Mouse (Mus musculus) skeletal muscle tissue, adult 2 months (tissue): Measurements from ENCODE around the gene Kdm2b.

Experiments used
- DNase-seq: peaks from one replicate; pipeline ENCODE4 v3.0.0-alpha.2; 2012; ENCODE audit warnings: low read depth, low spot score

The Kdm2b gene

GRCm38 (mm10) chr5:122927703-122928102, 61.9 kb downstream of the Kdm2b start:
- no peak for DNase-seq

GRCm38 (mm10) chr5:122927092-122927491, 62.5 kb downstream of the Kdm2b start:
- no peak for DNase-seq

GRCm38 (mm10) chr5:122926341-122926740, 63.3 kb downstream of the Kdm2b start:
- no peak for DNase-seq

DNA sequence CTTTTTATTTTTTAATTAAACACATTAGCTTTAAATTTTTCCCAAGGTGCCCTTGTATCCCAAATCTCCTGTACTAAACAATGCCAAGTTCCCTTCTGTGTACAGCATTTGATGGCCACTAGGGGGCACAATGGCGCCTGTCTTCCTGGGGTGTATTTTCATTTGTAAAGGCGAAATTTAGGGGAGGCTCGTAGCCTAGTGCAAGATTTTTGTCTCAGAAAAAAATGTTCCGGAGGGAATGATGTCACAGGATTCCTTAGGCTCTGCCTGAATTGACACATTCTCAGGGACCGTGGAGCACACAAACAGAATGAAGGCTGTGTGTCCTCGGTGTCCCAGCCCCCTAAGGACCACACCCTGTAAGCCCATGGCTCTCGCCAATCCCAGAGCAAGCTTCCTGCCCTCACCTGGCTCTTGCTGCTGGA, 64.1 kb downstream of the Kdm2b start:
- DNase-seq = peak; percentile 54

DNA sequence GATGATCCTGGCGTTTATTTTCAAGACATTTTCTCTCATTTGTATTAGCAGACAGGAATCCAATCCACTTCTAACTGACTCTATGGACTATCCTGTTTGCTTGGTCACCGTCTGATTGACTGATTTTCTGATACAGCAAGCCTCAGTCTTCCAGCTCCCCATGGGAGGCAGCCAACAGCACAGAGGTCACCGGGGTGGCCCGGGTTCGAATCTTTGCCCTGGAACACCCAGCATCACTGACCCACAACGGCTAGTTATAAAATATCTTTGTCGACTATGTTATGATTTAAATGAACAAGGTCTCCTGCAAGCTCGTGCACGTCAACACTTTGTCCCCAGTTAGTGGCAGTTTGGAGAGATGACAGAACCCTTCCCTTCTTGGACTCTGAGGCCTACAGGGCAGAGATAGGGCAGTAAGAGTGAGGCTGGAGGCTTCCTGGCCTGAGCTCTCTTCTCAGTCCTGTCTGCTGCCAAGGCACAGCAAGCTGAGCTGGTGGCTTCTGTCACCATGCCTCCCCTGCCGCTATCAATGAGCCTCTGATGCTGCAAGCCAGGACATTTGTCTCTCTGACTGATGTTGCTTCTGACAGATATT, 65.7 kb downstream of the Kdm2b start:
- peak; percentile 17 for DNase-seq

DNA sequence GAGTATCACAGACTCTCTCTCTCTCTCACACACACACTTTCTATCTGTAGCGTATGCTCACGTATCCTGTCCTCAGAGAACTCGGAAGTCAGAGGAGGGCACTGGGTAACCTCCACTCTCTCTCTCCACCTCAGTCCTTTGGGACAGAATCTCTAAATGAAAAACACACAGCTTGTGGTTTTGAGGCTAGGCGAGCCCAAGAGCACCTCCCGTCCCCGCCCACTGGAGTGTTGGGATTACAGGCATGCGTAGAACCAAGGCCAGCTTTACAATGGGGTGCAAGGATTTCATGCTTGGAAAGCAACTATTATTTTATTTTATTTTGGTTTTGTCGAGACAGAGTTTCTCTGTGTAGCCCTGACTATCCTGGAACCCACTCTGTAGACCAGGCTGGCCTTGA, 67.7 kb downstream of the Kdm2b start:
- DNase-seq = no peak

DNA sequence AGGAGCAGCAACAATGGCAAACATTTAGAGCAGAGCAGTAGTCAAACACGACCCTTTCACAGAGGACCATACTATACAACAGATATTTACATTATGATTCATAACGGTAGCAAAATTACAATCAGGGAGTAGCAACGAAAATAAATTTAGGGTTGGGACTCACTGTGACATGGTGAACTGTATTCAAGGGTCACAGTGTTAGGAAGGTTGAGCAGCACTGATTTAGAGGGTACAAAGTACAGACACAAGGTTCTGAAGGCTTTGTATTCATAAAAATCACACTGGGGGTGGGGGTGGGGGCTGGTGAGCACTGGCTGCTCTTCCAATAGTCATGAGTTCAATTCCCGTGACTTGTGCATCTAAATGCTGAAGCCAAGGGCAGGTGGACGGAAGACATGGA, 69.1 kb downstream of the Kdm2b start:
- no peak for DNase-seq

- DNase-seq = no peak
Observed at GRCm38 (mm10) chr5:122917982-122918711, 71.5 kb downstream of the Kdm2b start.

- no peak for DNase-seq
Observed at GRCm38 (mm10) chr5:122916147-122916546, 73.5 kb downstream of the Kdm2b start.

DNA sequence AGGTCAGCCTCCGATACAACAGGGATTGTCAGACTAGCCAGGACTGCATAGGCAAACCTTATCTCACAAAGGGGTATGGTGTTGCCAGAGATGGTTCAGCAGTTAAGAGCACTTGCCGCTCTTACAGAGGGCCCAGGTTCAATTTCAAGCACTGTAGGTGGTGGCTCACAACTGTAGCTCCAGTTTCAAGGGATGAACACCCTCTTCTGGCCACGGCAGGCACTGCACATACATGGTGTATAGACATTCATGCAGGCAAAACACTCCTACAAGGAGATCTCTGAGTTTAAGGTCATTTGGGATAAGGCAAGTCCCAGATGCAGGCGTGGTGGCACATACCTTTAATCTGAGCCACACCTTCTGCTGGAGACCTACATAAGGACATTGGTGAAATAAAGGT, 76.8 kb downstream of the Kdm2b start:
- no peak for DNase-seq

GRCm38 (mm10) chr5:122909481-122909880, 80.1 kb downstream of the Kdm2b start:
- DNase-seq = no peak

GRCm38 (mm10) chr5:122908001-122908400, 81.6 kb downstream of the Kdm2b start:
- DNase-seq = no peak

DNA sequence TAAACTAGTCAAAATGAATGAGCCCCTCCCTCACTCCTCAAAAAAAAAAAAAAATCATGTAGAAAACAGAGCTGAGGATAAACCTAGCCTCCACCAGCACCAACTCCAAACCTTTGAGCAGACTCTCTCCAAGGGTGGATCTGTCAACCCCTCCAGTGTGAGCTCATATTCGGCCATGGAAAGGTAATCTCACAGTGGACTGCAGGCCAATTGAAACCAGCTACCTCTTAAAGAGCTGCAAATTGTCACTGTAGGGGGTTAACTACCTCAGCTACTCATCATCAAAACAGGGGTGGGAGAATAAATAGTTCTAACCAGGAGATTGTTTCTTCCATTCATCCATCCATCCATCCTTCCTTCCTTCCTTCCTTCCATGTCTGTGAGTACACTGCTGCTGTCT, 82.4 kb downstream of the Kdm2b start:
- no peak for DNase-seq

GRCm38 (mm10) chr5:122903165-122903564, 86.5 kb downstream of the Kdm2b start:
- no peak for DNase-seq

DNA sequence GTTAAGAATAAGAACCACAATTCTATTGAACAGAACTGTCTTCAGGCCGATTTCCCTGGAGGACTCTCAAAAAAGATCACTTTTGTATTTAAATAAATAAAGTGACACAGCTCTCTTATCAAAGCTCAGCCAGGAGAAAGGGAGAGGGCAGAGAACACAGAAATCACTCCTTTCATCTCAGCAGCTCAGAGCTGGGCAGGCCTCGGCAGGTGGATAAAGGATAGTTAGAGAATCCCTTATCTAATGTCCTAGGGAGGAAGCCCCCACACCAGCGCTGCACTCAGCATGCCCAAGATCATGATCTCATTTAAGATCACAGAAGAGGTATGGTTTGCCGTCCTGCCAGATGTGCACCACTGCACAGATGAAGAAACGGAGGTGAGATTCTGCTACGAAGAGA, 87.4 kb downstream of the Kdm2b start:
- DNase-seq = no peak

DNA sequence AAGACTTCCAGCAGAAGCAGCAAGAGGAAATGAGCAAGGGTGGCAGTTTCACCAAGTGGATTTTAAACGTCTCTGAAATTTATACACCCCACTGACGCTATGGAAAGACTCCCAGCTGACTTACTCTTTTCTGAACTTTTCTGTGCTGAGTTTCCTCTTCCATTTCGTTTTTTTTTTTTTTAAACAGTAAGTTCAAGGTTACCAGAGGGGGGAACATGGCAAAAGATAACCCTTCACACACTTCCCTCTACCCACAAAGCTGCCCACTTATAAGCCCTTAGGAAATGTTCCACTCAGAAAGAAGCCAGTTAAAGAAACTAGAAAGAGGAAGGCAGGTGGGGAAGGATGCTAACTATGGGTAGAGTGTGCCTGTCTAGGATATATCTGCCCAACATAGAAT, 88.0 kb downstream of the Kdm2b start:
- DNase-seq = no peak

DNA sequence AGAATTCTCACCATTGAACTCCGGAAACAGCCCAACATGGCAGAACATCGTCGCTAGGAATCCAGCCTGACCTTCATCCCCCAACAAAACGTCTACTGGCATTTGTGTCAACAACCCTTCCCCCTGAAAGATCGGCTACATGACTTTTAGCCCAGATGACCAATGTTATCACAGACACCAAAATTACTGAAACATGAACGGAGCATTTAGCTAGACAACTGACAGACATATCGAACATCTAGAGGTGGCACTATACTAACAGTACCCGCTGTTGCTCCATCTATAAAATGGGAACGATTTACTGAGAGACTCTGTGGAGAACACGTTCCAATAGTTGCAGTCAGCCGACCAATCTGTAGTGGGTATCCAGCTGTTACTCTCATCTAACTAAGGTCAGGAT, 88.4 kb downstream of the Kdm2b start:
- no peak for DNase-seq

GRCm38 (mm10) chr5:122900558-122901171, 89.0 kb downstream of the Kdm2b start:
- no peak for DNase-seq

- peak; percentile 67 for DNase-seq
Observed at GRCm38 (mm10) chr5:122899777-122900557, 89.7 kb downstream of the Kdm2b start.

DNA sequence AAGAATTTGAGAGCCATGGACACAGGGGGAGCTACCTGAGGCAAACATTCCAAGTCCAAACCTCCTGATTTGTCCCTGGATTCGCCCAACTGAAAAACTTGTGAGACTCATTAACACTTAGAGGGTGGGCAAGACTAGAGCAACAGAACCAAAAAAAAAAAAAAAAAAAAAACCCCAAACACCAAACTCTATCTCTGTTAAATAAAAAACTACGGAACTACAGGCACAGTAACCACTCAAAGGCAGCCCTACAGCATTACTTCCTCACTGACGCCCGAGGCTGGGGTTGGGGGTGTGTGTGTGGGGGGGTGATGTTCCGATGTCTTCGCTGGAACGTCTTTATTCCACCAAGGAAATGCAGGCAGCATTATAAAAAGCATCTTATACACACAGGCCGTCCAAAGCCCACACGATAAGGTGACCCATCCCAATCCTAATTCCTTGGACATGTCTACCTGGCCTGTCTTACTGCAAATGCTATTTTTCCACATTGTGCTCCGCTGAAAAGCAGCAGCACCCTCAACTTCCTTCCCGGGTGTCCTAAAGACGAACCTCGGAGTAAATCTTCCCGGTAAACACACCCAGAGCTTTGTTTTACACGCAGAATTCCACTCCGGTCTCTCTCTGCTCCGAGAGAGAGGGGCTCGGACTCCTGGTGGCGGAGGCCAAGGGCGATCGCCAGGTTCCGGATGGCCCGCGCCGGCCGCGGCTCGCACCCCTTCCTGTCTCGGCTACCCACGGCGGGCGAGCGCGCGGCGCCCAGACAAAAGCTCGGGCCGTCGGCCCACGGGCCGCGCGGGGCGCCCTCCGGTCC, 90.5 kb downstream of the Kdm2b start:
- no peak for DNase-seq

GRCm38 (mm10) chr5:122898153-122898552, 91.5 kb downstream of the Kdm2b start:
- no peak for DNase-seq
